Mouse (Mus musculus): ENCODE measurements around the gene Mtus2.

DNA sequence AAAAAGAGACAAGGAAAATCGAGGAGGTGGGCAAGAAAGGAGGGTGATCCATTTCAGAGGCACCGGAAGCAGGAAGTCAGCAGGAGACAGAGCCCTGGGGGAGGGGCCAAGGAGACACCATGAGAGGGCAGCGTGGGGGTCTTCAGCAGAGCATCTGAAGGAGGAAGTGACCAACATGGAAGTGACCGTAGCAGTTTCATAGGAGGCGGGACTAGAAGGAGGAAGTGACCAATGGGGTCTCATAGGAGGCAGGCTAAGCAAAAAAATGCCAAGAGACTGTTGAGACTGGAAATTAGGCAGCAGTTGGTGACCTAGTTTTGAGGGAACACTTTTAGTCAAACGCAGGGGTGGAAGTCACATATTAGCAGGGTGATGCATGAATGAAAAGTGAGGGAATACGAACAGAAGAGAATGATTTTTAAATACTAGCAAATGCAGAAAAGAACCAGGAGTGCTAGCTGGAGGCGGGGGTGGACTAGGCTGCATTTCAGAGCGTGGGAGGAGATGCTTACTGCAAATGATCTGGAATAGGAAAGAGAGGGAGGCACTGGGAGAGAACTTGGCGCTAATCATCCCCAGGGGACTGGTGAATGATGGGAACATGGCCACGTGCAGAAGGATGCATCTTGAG is 133.2 kb downstream of the Mtus2 start:
- TF ChIP-seq CTCF (IDR thresholded peaks at IDR 0.05; ENCODE audit: low read depth) (no peak), EP300 (IDR thresholded peaks at IDR 0.05; ENCODE audit: low read depth) (no peak)

Measured in liver, postnatal 0 days (tissue).